Mouse (Mus musculus) heart, postnatal 4 days (tissue): Measurements from ENCODE around the gene Ppil4. TPM values are rescaled to one million over a fixed set of nuclear protein-coding genes. Genes with fewer than 3 reads are reported as not detected.

Experiments
- DNase-seq: peaks from one replicate; pipeline ENCODE4 v3.0.0; 2021
- microRNA-seq, 2 experiments: library from miRNA; unstranded; fragments of <30 nt; microRNA quantifications; one replicate each; pipeline ENCODE4 v1.2.0; 2021 to 2022
- total RNA-seq, 2 experiments: library from RNA; stranded (reverse); gene quantifications; 2 replicates each; pipeline ENCODE4 v1.2.3; 2021

Ppil4 gene
- total RNA-seq, 2 experiments from 2014 or later = 19.0 to 20.8 TPM

DNA sequence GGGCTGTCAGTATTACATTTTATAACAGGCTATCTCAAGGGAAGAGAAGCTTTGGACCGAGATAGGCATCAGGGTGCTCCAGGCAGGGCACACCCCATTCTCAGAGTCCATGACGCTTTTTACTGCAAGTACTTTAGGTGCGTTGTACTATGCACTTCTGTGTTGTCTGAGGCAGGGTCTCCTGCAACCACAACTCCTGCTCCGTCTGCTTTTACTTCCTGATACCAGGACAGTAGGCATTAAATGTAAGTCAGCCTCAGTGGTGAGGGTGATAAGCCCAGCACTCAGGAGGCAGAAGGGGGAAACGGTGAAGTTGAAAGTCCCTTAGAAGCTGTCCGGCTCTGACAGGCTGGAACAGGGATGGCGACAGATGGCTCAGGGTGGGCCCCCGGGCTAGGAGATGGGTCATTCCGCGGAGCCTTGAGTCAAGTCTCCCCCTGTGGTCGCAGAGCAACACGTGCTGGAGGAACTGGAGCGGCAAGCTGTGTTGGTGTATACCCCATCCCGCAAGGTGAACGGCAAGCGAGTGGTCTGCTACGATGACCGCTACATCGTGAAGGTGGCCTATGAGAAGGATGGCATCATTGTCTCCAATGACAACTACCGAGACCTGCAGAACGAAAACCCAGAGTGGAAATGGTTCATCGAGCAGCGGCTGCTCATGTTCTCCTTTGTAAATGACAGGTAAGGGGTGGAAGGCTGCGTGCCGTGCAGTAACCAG, 69.4 kb downstream of the Ppil4 start:
- DNase-seq = no peak

DNA sequence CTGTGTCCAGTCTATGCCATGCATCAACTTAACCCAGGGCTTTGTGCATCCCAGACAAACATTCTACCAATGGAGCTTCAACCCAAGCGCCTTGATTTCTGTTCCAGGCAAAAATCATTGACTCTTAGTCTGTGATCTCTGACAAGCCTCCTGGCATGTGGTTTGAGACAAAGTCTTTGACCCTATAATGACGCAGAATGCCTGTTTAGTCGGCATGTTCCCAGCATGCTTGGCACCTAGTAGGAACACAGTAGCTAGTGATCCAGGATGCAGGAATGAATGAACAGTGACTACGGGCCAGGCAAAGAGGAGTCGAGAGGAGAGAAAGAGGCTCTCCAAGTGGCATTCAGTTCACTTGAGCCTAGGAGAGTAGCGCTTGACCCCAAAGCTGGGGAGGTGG, 70.7 kb downstream of the Ppil4 start:
- DNase-seq = no peak

- DNase-seq = no peak
These were observed 71.5 kb downstream of the Ppil4 start for GRCm38 (mm10) chr10:7864184-7864583.

GRCm38 (mm10) chr10:7864806-7865205, 72.1 kb downstream of the Ppil4 start:
- no peak for DNase-seq

DNA sequence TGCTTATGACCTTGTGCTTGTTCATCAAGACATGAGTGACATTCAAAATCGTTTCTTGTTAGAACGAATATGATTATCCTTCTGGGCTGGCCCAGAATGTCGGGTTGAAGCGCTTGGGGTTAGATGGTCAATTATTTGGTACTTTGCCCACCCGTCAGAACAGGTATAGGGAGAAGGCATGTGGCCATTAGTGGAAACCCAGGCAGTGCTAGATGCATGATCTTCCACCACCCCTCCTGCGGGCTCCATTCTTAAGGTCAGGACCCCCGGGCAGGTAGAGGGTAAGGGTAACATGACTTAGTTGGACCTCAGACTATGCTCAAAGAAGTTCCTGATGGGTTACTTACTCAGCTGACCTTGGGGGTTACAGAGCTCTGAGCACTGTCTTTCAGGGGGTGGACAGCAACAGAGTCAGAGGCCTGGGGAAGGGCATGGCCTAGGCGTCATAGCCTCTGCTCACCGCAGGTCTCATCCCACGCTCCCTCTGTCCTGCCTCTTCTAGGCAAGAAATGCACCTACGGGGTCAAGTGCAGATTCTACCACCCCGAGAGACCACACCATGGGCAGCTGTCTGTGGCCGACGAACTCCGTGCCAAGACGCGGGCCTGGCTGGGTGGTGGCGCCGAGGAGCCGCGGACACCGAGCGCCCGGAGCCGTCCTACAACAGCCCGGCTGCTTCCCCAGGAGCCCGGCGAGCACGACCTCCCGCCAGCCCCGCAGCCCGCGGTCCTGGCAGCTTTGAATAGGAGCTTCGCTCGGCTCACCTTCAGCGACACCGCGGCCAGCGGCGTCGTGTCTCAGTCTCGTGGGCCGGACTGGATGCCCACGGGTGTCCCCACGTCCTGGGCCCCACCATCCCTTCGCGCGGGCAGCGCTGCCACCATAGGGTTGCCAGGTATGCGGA, 74.3 kb downstream of the Ppil4 start:
- peak; percentile 60 for DNase-seq

- no peak for DNase-seq
These were observed 75.0 kb downstream of the Ppil4 start for GRCm38 (mm10) chr10:7867666-7868030.

DNA sequence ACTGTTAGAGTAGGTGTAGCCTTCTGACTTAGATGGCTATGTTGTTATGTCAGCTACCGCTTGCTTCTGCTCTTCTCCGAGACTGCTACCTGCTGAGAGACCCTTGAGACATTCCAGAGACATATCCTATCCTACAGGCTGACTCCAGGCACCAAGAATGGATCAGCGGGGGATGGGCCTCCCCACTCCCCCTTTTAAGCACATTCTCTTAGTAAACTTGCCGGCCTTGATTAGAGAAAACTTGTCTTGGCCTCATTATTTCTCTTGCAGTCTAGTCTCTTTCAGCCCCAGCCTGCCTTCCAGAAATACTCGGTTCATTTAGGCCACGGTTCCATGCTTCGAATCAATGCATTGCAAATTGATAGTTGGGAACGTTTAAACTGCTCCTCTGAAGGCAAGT, 77.1 kb downstream of the Ppil4 start:
- DNase-seq = no peak

DNA sequence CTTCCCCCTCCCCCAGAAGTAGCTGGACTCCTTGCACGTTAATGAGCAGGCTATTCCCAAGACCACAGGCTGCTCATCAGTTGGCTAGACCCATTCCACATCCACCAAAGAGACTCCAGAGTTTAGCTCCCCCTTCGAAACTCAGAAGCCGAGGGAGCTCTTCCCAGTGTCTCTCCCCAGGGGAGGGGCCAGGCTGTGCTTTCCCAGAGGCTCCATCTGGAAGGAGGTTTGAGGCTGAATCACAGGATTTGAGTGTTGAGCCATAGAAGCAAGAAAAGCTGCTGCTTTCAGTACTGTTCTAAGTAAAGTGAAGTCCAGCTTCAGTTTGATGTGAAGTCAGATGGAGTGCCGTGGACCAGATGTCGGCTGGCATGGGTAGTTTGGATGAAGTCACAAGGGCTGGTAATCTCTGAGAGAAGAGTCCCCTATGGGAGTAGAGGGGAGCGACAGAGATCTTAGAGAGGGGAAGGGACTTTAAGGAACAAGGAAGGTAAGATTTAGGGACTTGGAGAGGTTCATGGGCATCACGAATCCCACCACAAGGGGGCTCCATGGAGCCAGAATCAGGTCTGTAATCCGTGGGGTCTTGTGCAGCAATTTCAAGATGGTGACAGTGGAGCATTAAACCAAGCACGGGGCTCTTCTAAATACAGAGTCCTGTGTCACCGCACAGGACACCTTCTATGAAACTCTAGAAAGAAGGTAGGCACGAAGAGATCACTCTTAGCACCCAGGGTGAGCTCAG, 78.1 kb downstream of the Ppil4 start:
- DNase-seq = peak; percentile 50

DNA sequence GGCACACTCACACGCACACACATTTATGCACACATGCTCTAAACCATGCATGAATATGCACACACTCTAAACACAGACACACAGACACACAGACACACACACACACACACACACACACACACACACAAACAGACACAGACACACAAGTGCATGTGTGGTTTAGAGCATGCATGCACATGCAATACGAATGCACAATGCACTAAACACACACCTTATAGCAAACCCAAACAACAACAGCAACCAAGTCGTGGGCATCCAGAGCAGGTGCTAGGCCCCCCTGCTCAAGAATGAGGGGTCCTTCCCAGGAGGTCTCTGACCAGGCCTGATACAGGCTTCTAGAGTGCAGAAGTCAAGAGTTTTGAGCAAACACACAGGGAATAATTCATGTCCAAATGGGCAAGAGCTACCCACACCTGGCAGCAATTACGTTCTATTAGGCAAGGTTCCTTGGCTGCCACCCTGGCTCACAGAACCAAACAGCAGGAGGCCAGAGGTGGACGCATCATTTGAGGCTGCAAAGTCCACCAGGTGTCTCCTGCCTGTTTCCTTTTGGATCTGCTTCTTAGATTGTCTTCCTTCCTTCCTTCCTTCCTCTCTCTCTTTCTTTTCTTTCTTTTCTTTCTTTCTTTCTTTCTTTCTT, 78.8 kb downstream of the Ppil4 start:
- no peak for DNase-seq

Small RNA genes lying within 50 kb of the gene (microRNA-seq; reads per million reads assigned to microRNA genes)
- 1.0 to 1.6 reads per million in 2 experiments for gene Mir5104

Other genes starting within 250 kb of the Ppil4 start
- gene Lrp11, start 203.1 kb upstream of the Ppil4 start, total RNA-seq = 1 to 10 TPM; 1.4 to 1.5 TPM
- gene Nup43, start 125.4 kb upstream of the Ppil4 start, total RNA-seq = 10 to 100 TPM; 14.8 to 15.5 TPM
- 100 to 1,000 TPM; 106 to 110 TPM for gene Pcmt1, start 111.8 kb upstream of the Ppil4 start, total RNA-seq
- gene Lats1, start 111.7 kb upstream of the Ppil4 start, total RNA-seq = 10 to 100 TPM; 22.1 to 24.2 TPM
- gene Katna1, start 66.9 kb upstream of the Ppil4 start, total RNA-seq = 10 to 100 TPM; 16.3 to 17.1 TPM
- 10 to 100 TPM; 56.9 to 65.3 TPM for gene Ginm1, start 67 bp upstream of the Ppil4 start, total RNA-seq
- gene Zc3h12d, start 39.6 kb downstream of the Ppil4 start, total RNA-seq = under 1 TPM; 0.20 to 0.26 TPM
- 10 to 100 TPM; 75.5 to 76.6 TPM for gene Tab2, start 163.3 kb downstream of the Ppil4 start, total RNA-seq